Mouse (Mus musculus) liver, embryonic 15.5 days (tissue): Measurements from ENCODE around the gene Cbx8. TPM values are rescaled to one million over a fixed set of nuclear protein-coding genes. Genes with fewer than 3 reads are reported as not detected.

Experiments used
- ATAC-seq: fragments of 200-750 bp; cut with Nextera tagmentation; 2 replicates; pipeline ENCODE4 v1.8.0; 2017; ENCODE audit warnings: moderate number of reproducible peaks, mild to moderate bottlenecking, moderate library complexity; ENCODE audit not compliant: insufficient read depth
- H3K27ac ChIP-seq: fragments of 300-500 bp; sonication (generic); replicated peaks from 2 replicates; pipeline ENCODE4 v1.5.1; 2015; ENCODE audit warnings: mild to moderate bottlenecking, inconsistent platforms
- H3K27me3 ChIP-seq: fragments of 300-500 bp; sonication (generic); 2 replicates; pipeline ENCODE4 v1.6.1; 2015; ENCODE audit warnings: mild to moderate bottlenecking, inconsistent platforms
- H3K36me3 ChIP-seq: fragments of 300-500 bp; sonication (generic); replicated peaks from 2 replicates; pipeline ENCODE4 v1.6.1; 2015; ENCODE audit warnings: moderate library complexity, mild to moderate bottlenecking, inconsistent platforms
- H3K4me1 ChIP-seq: fragments of 300-500 bp; sonication (generic); replicated peaks from 2 replicates; pipeline ENCODE4 v1.6.1; 2015; ENCODE audit warnings: inconsistent platforms
- H3K4me2 ChIP-seq: fragments of 300-500 bp; sonication (generic); 2 replicates; pipeline ENCODE4 v1.6.1; 2015; ENCODE audit warnings: moderate library complexity, mild to moderate bottlenecking, inconsistent platforms
- H3K4me3 ChIP-seq: fragments of 300-500 bp; sonication (generic); replicated peaks from 2 replicates; pipeline ENCODE4 v1.5.1; 2015; ENCODE audit warnings: mild to moderate bottlenecking, inconsistent platforms
- H3K9ac ChIP-seq: fragments of 300-500 bp; sonication (generic); 2 replicates; pipeline ENCODE4 v1.6.1; 2015; ENCODE audit warnings: moderate library complexity, mild to moderate bottlenecking, inconsistent platforms
- H3K9me3 ChIP-seq: fragments of 300-500 bp; sonication (generic); replicated peaks from 2 replicates; pipeline ENCODE4 v1.6.1; 2016; ENCODE audit warnings: inconsistent platforms
- WGBS: fragments of 180-500 bp; shearing (Covaris S2); methylation state at CpG from one replicate; pipeline ENCODE4 v1.1.7; 2015; ENCODE audit warnings: mixed read lengths; ENCODE audit not compliant: insufficient replicate concordance; 5-methylcytosine and 5-hydroxymethylcytosine counted together
- polyA plus RNA-seq: library from polyadenylated mRNA; unstranded; fragments of >200 nt; fragmentation: Nextera tagmentation; extraction: Ambion mirVana; gene quantifications from 2 replicates; pipeline ENCODE4 v1.2.1, GENCODE M21; 2015

The Cbx8 gene
- polyA plus RNA-seq, 1 experiment from 2014 or later, result 3.5 TPM

- H3K36me3 ChIP-seq, result no peaks in the 10 kb centered on the region
- H3K4me2 ChIP-seq, result peak overlapping the region; percentile 13
- 4% methylated on average over 47 of the region's 47 CpGs for WGBS
- H3K4me1 ChIP-seq, result peaks cover 49% of the 10 kb centered on the region
- no peak overlapping the region for H3K4me3 ChIP-seq
- peaks cover 100% of the 10 kb centered on the region for H3K27me3 ChIP-seq
- no peaks in the 10 kb centered on the region for H3K9me3 ChIP-seq
- H3K9ac ChIP-seq, result no peak overlapping the region
- no peak overlapping the region for H3K27ac ChIP-seq
- ATAC-seq, result no peak
Observed at GRCm38 (mm10) chr11:119054351-119055345, 13.9 kb upstream of the Cbx8 start.

GRCm38 (mm10) chr11:119053738-119054350, 13.1 kb upstream of the Cbx8 start:
- H3K4me3 ChIP-seq, result peak overlapping the region; percentile 22; the same call in 1 of the 2 replicates
- no peaks in the 10 kb centered on the region for H3K36me3 ChIP-seq
- H3K27ac ChIP-seq, result no peak overlapping the region
- no peaks in the 10 kb centered on the region for H3K9me3 ChIP-seq
- H3K9ac ChIP-seq, result no peak overlapping the region
- peaks cover 48% of the 10 kb centered on the region for H3K4me1 ChIP-seq
- 4% methylated on average over 34 of the region's 35 CpGs for WGBS
- ATAC-seq, result no peak
- H3K4me2 ChIP-seq, result peak overlapping the region; percentile 53
- peaks cover 100% of the 10 kb centered on the region for H3K27me3 ChIP-seq

GRCm38 (mm10) chr11:119053257-119053670, 12.5 kb upstream of the Cbx8 start:
- no peak overlapping the region for H3K9ac ChIP-seq
- no peak overlapping the region for H3K27ac ChIP-seq
- ATAC-seq, result peak; percentile 74
- peak overlapping the region; percentile 53 for H3K4me2 ChIP-seq
- peaks cover 42% of the 10 kb centered on the region for H3K4me1 ChIP-seq
- H3K36me3 ChIP-seq, result no peaks in the 10 kb centered on the region
- no peaks in the 10 kb centered on the region for H3K9me3 ChIP-seq
- peak overlapping the region; percentile 22 for H3K4me3 ChIP-seq
- WGBS, result 1% methylated on average over 42 of the region's 42 CpGs
- peaks cover 100% of the 10 kb centered on the region for H3K27me3 ChIP-seq

- H3K4me3 ChIP-seq, result peak overlapping the region; percentile 22
- H3K4me1 ChIP-seq, result peaks cover 41% of the 10 kb centered on the region
- H3K9ac ChIP-seq, result no peak overlapping the region
- peak; percentile 45; the same call in 1 of the 2 replicates for ATAC-seq
- H3K4me2 ChIP-seq, result peak overlapping the region; percentile 53
- H3K27me3 ChIP-seq, result peaks cover 100% of the 10 kb centered on the region
- 3% methylated on average over 13 of the region's 13 CpGs for WGBS
- no peaks in the 10 kb centered on the region for H3K36me3 ChIP-seq
- H3K27ac ChIP-seq, result no peak overlapping the region
- H3K9me3 ChIP-seq, result no peaks in the 10 kb centered on the region
Observed at GRCm38 (mm10) chr11:119052661-119053256, 12.0 kb upstream of the Cbx8 start.

GRCm38 (mm10) chr11:119051927-119052660, 11.3 kb upstream of the Cbx8 start:
- no peak overlapping the region for H3K4me2 ChIP-seq
- no peaks in the 10 kb centered on the region for H3K9me3 ChIP-seq
- no peak for ATAC-seq
- H3K9ac ChIP-seq, result no peak overlapping the region
- 6% methylated on average over 15 of the region's 15 CpGs for WGBS
- H3K36me3 ChIP-seq, result no peaks in the 10 kb centered on the region
- no peak overlapping the region for H3K27ac ChIP-seq
- H3K4me1 ChIP-seq, result peaks cover 41% of the 10 kb centered on the region
- no peak overlapping the region for H3K4me3 ChIP-seq
- peaks cover 100% of the 10 kb centered on the region for H3K27me3 ChIP-seq

- ATAC-seq, result no peak
- H3K4me3 ChIP-seq, result no peak overlapping the region
- no peaks in the 10 kb centered on the region for H3K36me3 ChIP-seq
- no peak overlapping the region for H3K9ac ChIP-seq
- H3K4me2 ChIP-seq, result no peak overlapping the region
- H3K4me1 ChIP-seq, result peaks cover 46% of the 10 kb centered on the region
- peaks cover 100% of the 10 kb centered on the region for H3K27me3 ChIP-seq
- H3K27ac ChIP-seq, result no peak overlapping the region
- no peaks in the 10 kb centered on the region for H3K9me3 ChIP-seq
Observed at GRCm38 (mm10) chr11:119051426-119051825, 10.7 kb upstream of the Cbx8 start.

GRCm38 (mm10) chr11:119050361-119050760, 9.6 kb upstream of the Cbx8 start:
- Histone ChIP-seq H3K9me3 (no peaks in the 10 kb centered on the region), H3K4me2 (no peak overlapping the region), H3K4me3 (no peak overlapping the region), H3K4me1 (peaks cover 51% of the 10 kb centered on the region), H3K36me3 (no peaks in the 10 kb centered on the region), H3K27ac (no peak overlapping the region), H3K9ac (no peak overlapping the region), H3K27me3 (peaks cover 100% of the 10 kb centered on the region)
- 0% methylated on average over 2 of the region's 2 CpGs for WGBS
- no peak for ATAC-seq

- Histone ChIP-seq H3K36me3 (no peaks in the 10 kb centered on the region), H3K27ac (no peak overlapping the region), H3K4me1 (peaks cover 48% of the 10 kb centered on the region), H3K4me3 (no peak overlapping the region), H3K27me3 (peaks cover 100% of the 10 kb centered on the region), H3K4me2 (no peak overlapping the region), H3K9ac (no peak overlapping the region), H3K9me3 (no peaks in the 10 kb centered on the region)
- ATAC-seq, result no peak
- 2% methylated on average over 13 of the region's 13 CpGs for WGBS
Observed at GRCm38 (mm10) chr11:119048133-119048510, 7.4 kb upstream of the Cbx8 start.

- ATAC-seq, result peak; percentile 10; the same call in 1 of the 2 replicates
- peak overlapping the region; percentile 23; the same call in 1 of the 2 replicates for H3K4me2 ChIP-seq
- WGBS, result 1% methylated on average over 43 of the region's 43 CpGs
- H3K4me1 ChIP-seq, result peaks cover 46% of the 10 kb centered on the region
- no peak overlapping the region for H3K4me3 ChIP-seq
- no peaks in the 10 kb centered on the region for H3K36me3 ChIP-seq
- no peaks in the 10 kb centered on the region for H3K9me3 ChIP-seq
- peaks cover 100% of the 10 kb centered on the region for H3K27me3 ChIP-seq
- H3K27ac ChIP-seq, result no peak overlapping the region
- H3K9ac ChIP-seq, result no peak overlapping the region
Observed at GRCm38 (mm10) chr11:119047261-119048132, 6.7 kb upstream of the Cbx8 start.
